Mouse (Mus musculus): ENCODE data around the gene Rcan2.

- no peak for TF ChIP-seq CTCF (IDR thresholded peaks at IDR 0.05; ENCODE audit: low read depth, low read length)
- no peak for TF ChIP-seq EP300 (IDR thresholded peaks at IDR 0.05; ENCODE audit: insufficient read depth, low read depth, low read length)
- no peak for TF ChIP-seq POLR2A (IDR thresholded peaks at IDR 0.05; ENCODE audit: insufficient read depth, low read length)
Observed at GRCm38 (mm10) chr17:43929856-43930255, 128.7 kb downstream of the Rcan2 start.
